Mouse (Mus musculus) kidney, postnatal 0 days (tissue): ENCODE measurements around the gene Asb7. TPM values are rescaled to one million over a fixed set of nuclear protein-coding genes. Genes with fewer than 3 reads are reported as not detected.

ENCODE experiments used
- ATAC-seq: fragments of 200-750 bp; cut with Nextera tagmentation; replicated peaks from 2 replicates; pipeline ENCODE4 v1.8.0; 2017; ENCODE audit warnings: low read depth, moderate number of reproducible peaks, moderate TSS enrichment, moderate library complexity; ENCODE audit not compliant: low FRiP score
- DNase-seq: peaks from one replicate; pipeline ENCODE4 v3.0.0-alpha.2; 2016; ENCODE audit warnings: low spot score
- H3K27ac ChIP-seq: fragments of 300-500 bp; sonication (generic); 2 replicates; pipeline ENCODE4 v1.5.1; 2014; ENCODE audit warnings: mild to moderate bottlenecking
- H3K27me3 ChIP-seq: fragments of 300-500 bp; sonication (generic); 2 replicates; pipeline ENCODE4 v1.6.1; 2014; ENCODE audit warnings: low read length, mixed read lengths; ENCODE audit not compliant: insufficient read depth
- H3K36me3 ChIP-seq: fragments of 300-500 bp; sonication (generic); 2 replicates; pipeline ENCODE4 v1.6.1; 2014; ENCODE audit warnings: low read length, mixed read lengths; ENCODE audit not compliant: insufficient read depth
- H3K4me1 ChIP-seq: fragments of 300-500 bp; sonication (generic); replicated peaks from 2 replicates; pipeline ENCODE4 v1.6.1; 2014; ENCODE audit warnings: antibody characterized with exemption, low read length, mixed read lengths; ENCODE audit not compliant: insufficient read depth
- H3K4me2 ChIP-seq: fragments of 300-500 bp; sonication (generic); 2 replicates; pipeline ENCODE4 v1.6.1; 2014; ENCODE audit warnings: mild to moderate bottlenecking, low read length, moderate library complexity, mixed read lengths
- H3K4me3 ChIP-seq: fragments of 300-500 bp; sonication (generic); replicated peaks from 2 replicates; pipeline ENCODE4 v1.5.1; 2014; ENCODE audit warnings: low read depth, low read length
- H3K9ac ChIP-seq: fragments of 300-500 bp; sonication (generic); 2 replicates; pipeline ENCODE4 v1.6.1; 2014; ENCODE audit warnings: low read depth, low read length
- H3K9me3 ChIP-seq: fragments of 300-500 bp; sonication (generic); replicated peaks from 2 replicates; pipeline ENCODE4 v1.6.1; 2016; ENCODE audit warnings: low read length, inconsistent platforms, mixed read lengths
- CTCF ChIP-seq: IDR thresholded peaks from 2 replicates; pipeline ENCODE4 v1.5.1; 2016; ENCODE audit warnings: antibody characterized with exemption, low read depth, mild to moderate bottlenecking, moderate library complexity
- WGBS: fragments of 180-500 bp; shearing (Covaris S2); extraction: QIAGEN DNeasy Blood & Tissue Kit; methylation state at CpG from one replicate; pipeline ENCODE4 v1.1.7; 2014; 5-methylcytosine and 5-hydroxymethylcytosine counted together
- polyA plus RNA-seq: library from polyadenylated mRNA; unstranded; fragments of >200 nt; fragmentation: Nextera tagmentation; extraction: Ambion mirVana; gene quantifications from 2 replicates; pipeline ENCODE4 v1.2.1, GENCODE M21; 2015

The Asb7 gene
- polyA plus RNA-seq, 1 experiment from 2014 or later = 12.9 TPM

DNA sequence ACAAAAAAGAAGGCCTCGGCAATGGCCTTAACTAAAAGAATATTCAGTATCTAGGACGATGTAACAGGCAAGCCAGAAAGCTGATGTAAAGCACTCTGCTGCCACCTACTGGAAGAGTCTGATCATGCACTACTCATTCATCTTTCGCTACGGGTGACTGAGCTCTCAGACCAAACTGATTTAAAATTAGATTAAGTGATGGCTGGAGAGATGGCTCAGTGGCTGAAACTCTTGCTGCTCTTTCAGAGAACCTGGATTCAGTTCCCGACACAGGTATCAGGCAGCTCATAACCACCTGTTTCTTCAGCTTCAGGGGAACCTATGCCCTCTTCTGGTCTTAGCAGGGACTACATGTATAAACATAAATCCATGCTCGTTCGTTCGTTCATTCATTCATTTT lies 27.8 kb downstream of the Asb7 start:
- H3K4me2 ChIP-seq = peak overlapping the region; percentile 17

DNA sequence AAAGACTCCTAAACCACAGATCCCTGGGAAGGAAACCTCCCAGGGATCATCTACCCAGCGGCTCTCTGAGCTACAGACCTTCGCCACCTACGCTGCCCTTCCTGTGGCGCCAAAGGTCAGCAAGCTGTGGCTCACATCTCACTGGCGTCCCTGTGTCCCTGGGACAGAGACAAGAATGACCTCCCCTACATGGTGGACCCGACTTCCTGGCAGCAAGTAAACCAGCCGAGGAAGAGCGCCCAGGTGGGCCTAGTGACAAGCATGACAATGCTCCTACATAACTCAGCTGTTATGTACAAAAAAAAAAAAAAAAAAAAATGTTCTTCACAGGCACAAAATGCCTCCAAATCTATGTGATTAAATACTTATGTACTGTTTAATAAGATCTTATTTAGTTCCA lies 28.4 kb downstream of the Asb7 start:
- no peaks in the 10 kb centered on the region for H3K4me1 ChIP-seq
- H3K9ac ChIP-seq = no peak overlapping the region
- no peak overlapping the region for H3K27ac ChIP-seq
- H3K4me3 ChIP-seq = no peak overlapping the region
- no peak overlapping the region for H3K4me2 ChIP-seq
- H3K9me3 ChIP-seq = no peaks in the 10 kb centered on the region
- DNase-seq (no peak), ATAC-seq (no peak)
- WGBS = 55% methylated on average over 8 of the region's 8 CpGs
- H3K27me3 ChIP-seq = no peaks in the 10 kb centered on the region
- no peak for TF ChIP-seq CTCF
- H3K36me3 ChIP-seq = 0 out of 2 replicates have a peak, but pooled peaks cover 15% of the 10 kb centered on the region

More for the DNA sequence above, 27.8 kb downstream of the Asb7 start:
- H3K36me3 ChIP-seq = 0 out of 2 replicates have a peak, but pooled peaks cover 18% of the 10 kb centered on the region
- no peaks in the 10 kb centered on the region for H3K4me1 ChIP-seq
- no peaks in the 10 kb centered on the region for H3K27me3 ChIP-seq
- no peak for ATAC-seq
- H3K4me3 ChIP-seq = no peak overlapping the region
- WGBS = 23% methylated on average over 8 of the region's 8 CpGs
- no peak overlapping the region for H3K9ac ChIP-seq
- peak; percentile 93 for DNase-seq
- TF ChIP-seq CTCF = peak; percentile 97
- H3K27ac ChIP-seq = no peak overlapping the region
- no peaks in the 10 kb centered on the region for H3K9me3 ChIP-seq

DNA sequence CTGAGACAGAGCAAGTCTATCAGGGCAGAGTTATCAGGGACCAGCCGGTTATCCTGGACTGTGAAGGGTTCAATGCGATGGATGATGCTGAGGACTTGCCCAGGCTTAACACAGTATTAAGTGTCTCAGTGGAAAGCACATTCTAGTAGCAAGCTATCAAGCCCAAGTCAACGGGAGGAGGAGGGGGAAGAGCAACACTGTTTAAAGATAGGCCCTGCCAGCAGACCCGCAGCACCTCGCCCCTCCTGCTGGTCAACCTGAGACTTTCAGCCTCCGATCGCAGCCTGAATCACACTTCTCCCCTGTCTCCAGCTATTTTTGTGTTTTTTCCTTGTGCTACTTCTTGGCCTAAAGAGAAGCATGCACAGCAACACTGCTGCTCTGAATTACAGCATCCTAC lies 29.1 kb downstream of the Asb7 start:
- Histone ChIP-seq H3K9me3 (no peaks in the 10 kb centered on the region), H3K27ac (no peak overlapping the region), H3K4me1 (no peaks in the 10 kb centered on the region), H3K27me3 (no peaks in the 10 kb centered on the region), H3K36me3 (peaks cover 22% of the 10 kb centered on the region; the same call in 1 of the 2 replicates), H3K4me2 (no peak overlapping the region), H3K9ac (no peak overlapping the region), H3K4me3 (no peak overlapping the region)
- ATAC-seq (peak; percentile 37; the same call in 1 of the 2 replicates), DNase-seq (peak; percentile 77)
- peak; percentile 68 for TF ChIP-seq CTCF
- 59% methylated on average over 7 of the region's 7 CpGs for WGBS

DNA sequence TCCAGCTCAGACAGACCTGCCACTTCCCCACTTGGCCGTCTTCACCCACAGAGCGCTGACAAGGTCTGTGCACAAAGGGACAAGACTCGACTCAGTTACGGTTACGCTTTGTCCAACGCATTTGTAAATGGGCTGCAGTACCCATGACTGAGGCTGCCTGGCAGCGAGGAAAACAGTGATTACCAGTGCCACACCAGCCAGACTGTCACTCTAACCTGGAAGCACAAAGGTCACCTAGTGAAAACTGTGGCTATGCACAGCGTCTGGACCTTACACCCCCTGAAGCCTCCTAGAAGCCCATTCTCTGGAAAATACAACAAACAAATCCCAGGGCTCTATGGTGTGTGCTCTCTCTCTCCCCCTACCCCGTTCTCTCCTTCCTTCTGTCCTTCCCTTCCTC lies 33.9 kb downstream of the Asb7 start:
- Histone ChIP-seq H3K27me3 (no peaks in the 10 kb centered on the region), H3K27ac (no peak overlapping the region), H3K9me3 (no peaks in the 10 kb centered on the region), H3K36me3 (peaks cover 29% of the 10 kb centered on the region; the same call in 1 of the 2 replicates), H3K9ac (no peak overlapping the region), H3K4me2 (no peak overlapping the region), H3K4me1 (0 out of 2 replicates have a peak, but pooled peaks cover 5% of the 10 kb centered on the region), H3K4me3 (no peak overlapping the region)
- no peak for ATAC-seq
- no peak for TF ChIP-seq CTCF
- DNase-seq = no peak
- 84% methylated on average over 9 of the region's 9 CpGs for WGBS

DNA sequence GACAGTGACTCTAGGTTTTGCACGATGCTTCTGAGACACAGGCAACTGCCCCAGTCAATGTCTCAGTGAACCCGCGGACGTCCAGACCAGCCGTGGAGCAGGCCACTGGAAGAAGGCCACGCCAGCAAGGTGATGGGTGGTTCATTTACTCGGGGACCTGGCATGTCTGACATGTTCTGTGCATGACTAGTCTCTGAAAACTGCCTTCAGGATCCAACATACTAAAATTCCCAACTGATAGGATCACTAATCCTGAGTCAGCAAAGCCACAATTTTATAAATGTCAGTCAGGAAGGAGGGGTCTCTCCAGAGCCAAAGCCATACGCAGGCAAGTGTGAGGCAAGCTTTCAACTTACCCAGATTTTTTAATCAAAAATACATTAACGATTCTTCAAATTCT lies 35.8 kb downstream of the Asb7 start:
- no peak overlapping the region for H3K4me3 ChIP-seq
- H3K36me3 ChIP-seq = peaks cover 21% of the 10 kb centered on the region; the same call in 1 of the 2 replicates
- WGBS = 79% methylated on average over 9 of the region's 9 CpGs
- H3K27ac ChIP-seq = no peak overlapping the region
- no peak for DNase-seq
- no peak overlapping the region for H3K4me2 ChIP-seq
- no peak for ATAC-seq
- no peak overlapping the region for H3K9ac ChIP-seq
- no peak for TF ChIP-seq CTCF
- 0 out of 2 replicates have a peak, but pooled peaks cover 5% of the 10 kb centered on the region for H3K4me1 ChIP-seq
- H3K27me3 ChIP-seq = no peaks in the 10 kb centered on the region
- no peaks in the 10 kb centered on the region for H3K9me3 ChIP-seq

DNA sequence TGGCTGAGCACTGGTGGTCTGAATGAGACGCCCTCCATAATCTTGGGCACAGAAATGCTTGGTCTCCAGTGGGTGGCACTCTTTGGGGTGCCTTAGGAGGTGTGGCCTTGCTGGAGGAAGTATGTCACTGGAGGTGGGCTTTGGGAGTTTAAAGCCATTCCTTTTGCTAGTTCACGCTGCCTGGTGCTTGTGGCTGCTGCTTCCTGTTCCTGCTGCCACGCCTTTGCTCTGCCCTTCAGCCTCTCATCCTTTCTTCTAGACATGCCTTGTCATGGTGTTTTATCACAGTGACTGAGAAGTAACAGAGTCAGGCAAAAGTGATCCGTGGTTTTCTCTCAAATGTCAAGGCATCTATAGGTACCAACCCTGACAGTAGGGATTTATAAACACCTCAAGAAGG lies 37.2 kb downstream of the Asb7 start:
- H3K4me2 ChIP-seq = no peak overlapping the region
- no peak overlapping the region for H3K9ac ChIP-seq
- DNase-seq = no peak
- WGBS = 83% methylated on average over 4 of the region's 4 CpGs
- TF ChIP-seq CTCF = no peak
- H3K27me3 ChIP-seq = no peaks in the 10 kb centered on the region
- H3K4me1 ChIP-seq = 0 out of 2 replicates have a peak, but pooled peaks cover 5% of the 10 kb centered on the region
- H3K36me3 ChIP-seq = peaks cover 13% of the 10 kb centered on the region; the same call in 1 of the 2 replicates
- no peak for ATAC-seq
- no peaks in the 10 kb centered on the region for H3K9me3 ChIP-seq
- no peak overlapping the region for H3K27ac ChIP-seq
- H3K4me3 ChIP-seq = no peak overlapping the region

DNA sequence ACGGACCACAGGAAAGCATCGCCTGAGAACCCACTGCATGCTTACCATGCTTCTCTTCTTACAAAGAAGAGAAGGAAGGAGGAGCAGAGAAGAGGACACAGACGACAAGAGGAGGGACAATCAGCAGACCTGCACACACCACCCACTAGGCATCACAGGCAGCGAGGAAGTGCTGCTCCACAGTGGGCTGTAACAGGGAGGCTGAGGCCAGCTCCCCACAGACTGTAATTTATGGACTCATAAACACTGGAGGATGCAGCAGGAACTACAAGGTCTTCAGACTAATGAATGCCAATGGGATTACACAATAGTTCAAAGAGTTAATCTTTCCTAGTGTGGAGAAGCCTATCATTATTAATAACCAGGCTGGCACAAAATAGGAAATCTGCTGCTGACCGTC lies 38.5 kb downstream of the Asb7 start:
- Histone ChIP-seq H3K36me3 (peaks cover 13% of the 10 kb centered on the region; the same call in 1 of the 2 replicates), H3K27ac (no peak overlapping the region), H3K4me1 (0 out of 2 replicates have a peak, but pooled peaks cover 5% of the 10 kb centered on the region), H3K9me3 (no peaks in the 10 kb centered on the region), H3K27me3 (no peaks in the 10 kb centered on the region), H3K9ac (no peak overlapping the region), H3K4me2 (no peak overlapping the region), H3K4me3 (no peak overlapping the region)
- DNase-seq = peak; percentile 47
- WGBS = 40% methylated on average over 5 of the region's 5 CpGs
- TF ChIP-seq CTCF = no peak
- no peak for ATAC-seq
